Mouse (Mus musculus) adipose tissue, adult 10 weeks (tissue): ENCODE data around the gene Bbs7. TPM values are rescaled to one million over a fixed set of nuclear protein-coding genes. Genes with fewer than 3 reads are reported as not detected.

Experiments
- polyA plus RNA-seq: library from polyadenylated mRNA; stranded (reverse); fragments of 350-450 nt; fragmentation: Illumina TruSeq; extraction: RNeasy Lipid Tissue Mini Kit (QIAGEN cat#74804); gene quantifications from one replicate; pipeline ENCODE4 v1.2.3, GENCODE M21; 2014; ENCODE audit warnings: low read depth, low replicate concordance

The Bbs7 gene
- polyA plus RNA-seq, result 8.4 TPM

GRCm38 (mm10) chr3:36613202-36613907 lies at the start of gene Bbs7:
Gene Bbs7 (minus strand): TSS chr3:36613477.

GRCm38 (mm10) chr3:36571827-36572378 lies 41.4 kb downstream of the Bbs7 start, which contains the start of gene Ccna2:
Gene Ccna2 (minus strand): TSS chr3:36572150.

GRCm38 (mm10) chr3:36552406-36553047 lies 60.8 kb downstream of the Bbs7 start, which contains the start of gene Exosc9:
Gene Exosc9 (plus strand): TSS chr3:36552606.

Other genes with a start within 250 kb of the Bbs7 start
- 343 TPM for gene Anxa5, start 137.6 kb downstream of the Bbs7 start, polyA plus RNA-seq
- gene 1810062G17Rik, start 137.5 kb downstream of the Bbs7 start, polyA plus RNA-seq, result 10.3 TPM
- 0.10 TPM for gene Gm11549, start 91.7 kb downstream of the Bbs7 start, polyA plus RNA-seq
- gene Exosc9, start 60.9 kb downstream of the Bbs7 start, polyA plus RNA-seq, result 26.4 TPM
- 2.1 TPM for gene Ccna2, start 41.3 kb downstream of the Bbs7 start, polyA plus RNA-seq
- gene Trpc3, start 76.7 kb upstream of the Bbs7 start, polyA plus RNA-seq, result 1.3 TPM
- 26.8 TPM for gene 4932438A13Rik, start 249.6 kb upstream of the Bbs7 start, polyA plus RNA-seq